Mouse (Mus musculus) erythroblast, embryonic 14.5 days (primary cell): ENCODE measurements around the gene Eef1akmt4.

ENCODE experiments used
- GATA1 ChIP-seq: IDR thresholded peaks from 2 replicates; pipeline ENCODE4 v1.6.1; 2012; ENCODE audit warnings: low read length, inconsistent platforms, mixed read lengths
- TAL1 ChIP-seq: IDR thresholded peaks from 3 replicates; pipeline ENCODE4 v1.6.1; 2012; ENCODE audit warnings: low read length, inconsistent platforms, mixed read lengths

DNA sequence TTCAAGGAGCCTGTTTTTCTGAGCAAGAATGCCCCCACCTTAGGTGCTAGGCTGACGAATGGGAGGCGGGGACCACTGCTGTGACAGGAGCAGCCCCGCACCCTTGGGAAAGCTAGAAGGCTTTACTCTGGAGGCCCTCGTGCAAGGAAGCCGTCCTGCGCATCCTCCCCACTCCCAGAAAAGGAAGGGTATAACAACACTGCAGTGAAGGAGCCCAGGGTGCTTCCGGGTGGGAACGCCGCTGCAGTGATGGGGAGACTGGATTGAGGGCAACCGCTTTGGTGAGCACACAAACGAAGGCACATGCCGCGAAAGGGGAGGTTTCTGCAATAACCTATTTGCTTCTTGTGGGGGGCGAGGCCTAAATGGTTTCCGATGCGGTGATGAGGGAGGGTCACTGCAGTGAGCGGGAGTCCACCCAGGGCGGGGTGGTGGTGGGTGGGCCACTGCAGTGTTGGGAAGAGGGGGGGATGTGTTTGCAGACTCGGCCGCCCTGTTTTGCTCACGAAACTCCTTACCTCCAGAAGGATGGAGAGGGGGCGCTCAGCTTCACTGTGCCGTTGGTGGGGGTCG, 21.9 kb upstream of the Eef1akmt4 start, which contains the start of gene Vwa5b2:
- TF ChIP-seq TAL1: no peak
- TF ChIP-seq GATA1: no peak
